Mouse (Mus musculus) testis, adult 2 months (tissue): Measurements from ENCODE around the gene Scand1. TPM values are rescaled to one million over a fixed set of nuclear protein-coding genes. Genes with fewer than 3 reads are reported as not detected.

ENCODE experiments used
- H3K27ac ChIP-seq: fragments of 200-500 bp; 2 replicates; pipeline ENCODE4 v1.5.1; 2012; ENCODE audit warnings: low read depth, low read length; ENCODE audit not compliant: control insufficient read depth, insufficient read depth
- H3K27me3 ChIP-seq: fragments of 200-500 bp; 2 replicates; pipeline ENCODE4 v1.6.1; 2012; ENCODE audit warnings: mild to moderate bottlenecking, low read length, moderate library complexity; ENCODE audit not compliant: control insufficient read depth, insufficient read depth
- H3K36me3 ChIP-seq: fragments of 200-500 bp; 2 replicates; pipeline ENCODE4 v1.6.1; 2012; ENCODE audit warnings: mild to moderate bottlenecking, low read length; ENCODE audit not compliant: control insufficient read depth, insufficient read depth
- H3K4me1 ChIP-seq: fragments of 200-500 bp; 2 replicates; pipeline ENCODE4 v1.6.1; 2012; ENCODE audit warnings: low read length; ENCODE audit not compliant: control insufficient read depth, insufficient read depth
- H3K4me3 ChIP-seq: fragments of 200-500 bp; 2 replicates; pipeline ENCODE4 v1.5.1; 2012; ENCODE audit warnings: low read depth, mild to moderate bottlenecking, low read length, moderate library complexity, mixed read lengths; ENCODE audit not compliant: control insufficient read depth
- CTCF ChIP-seq: fragments of 200-500 bp; IDR thresholded peaks from 2 replicates; pipeline ENCODE4 v1.5.1; 2012; ENCODE audit warnings: low read depth, mild to moderate bottlenecking, inconsistent platforms, low read length, moderate library complexity; ENCODE audit not compliant: control insufficient read depth, insufficient read depth, insufficient replicate concordance
- POLR2A ChIP-seq: fragments of 200-500 bp; IDR thresholded peaks from 2 replicates; pipeline ENCODE4 v1.6.1; 2012; ENCODE audit warnings: low read depth, mild to moderate bottlenecking, inconsistent platforms, low read length, moderate library complexity; ENCODE audit not compliant: control insufficient read depth
- polyA plus RNA-seq: library from polyadenylated mRNA; depleted of rRNA; stranded (reverse); fragments of >200 nt; gene quantifications from 2 replicates; pipeline ENCODE4 v1.2.3, GENCODE M21; 2012

Scand1 gene
- polyA plus RNA-seq, 1 experiment, result 212 TPM

GRCm38 (mm10) chr2:156344775-156345532, 32.5 kb upstream of the Scand1 start:
- TF ChIP-seq POLR2A (no peak), CTCF (no peak)
- H3K36me3 ChIP-seq, result no peaks in the 10 kb centered on the region
- H3K4me3 ChIP-seq, result no peak overlapping the region
- no peaks in the 10 kb centered on the region for H3K27me3 ChIP-seq
- H3K27ac ChIP-seq, result no peak overlapping the region
- no peaks in the 10 kb centered on the region for H3K4me1 ChIP-seq

GRCm38 (mm10) chr2:156340078-156340477, 27.6 kb upstream of the Scand1 start:
- no peak overlapping the region for H3K27ac ChIP-seq
- H3K4me3 ChIP-seq, result no peak overlapping the region
- H3K36me3 ChIP-seq, result no peaks in the 10 kb centered on the region
- TF ChIP-seq CTCF (no peak), POLR2A (no peak)
- H3K4me1 ChIP-seq, result no peaks in the 10 kb centered on the region
- H3K27me3 ChIP-seq, result no peaks in the 10 kb centered on the region

- H3K27me3 ChIP-seq, result no peaks in the 10 kb centered on the region
- peaks cover 13% of the 10 kb centered on the region for H3K4me1 ChIP-seq
- H3K36me3 ChIP-seq, result no peaks in the 10 kb centered on the region
- H3K27ac ChIP-seq, result no peak overlapping the region
- H3K4me3 ChIP-seq, result no peak overlapping the region
- TF ChIP-seq POLR2A (no peak), CTCF (no peak)
Measured at GRCm38 (mm10) chr2:156331446-156331965, 19.0 kb upstream of the Scand1 start.

- Histone ChIP-seq H3K27me3 (no peaks in the 10 kb centered on the region), H3K27ac (no peak overlapping the region), H3K4me1 (peaks cover 13% of the 10 kb centered on the region), H3K4me3 (no peak overlapping the region), H3K36me3 (no peaks in the 10 kb centered on the region)
- TF ChIP-seq POLR2A (no peak), CTCF (no peak)
Measured at GRCm38 (mm10) chr2:156330681-156331080, 18.2 kb upstream of the Scand1 start.

- Histone ChIP-seq H3K36me3 (no peaks in the 10 kb centered on the region), H3K27me3 (no peaks in the 10 kb centered on the region), H3K4me1 (peaks cover 14% of the 10 kb centered on the region), H3K4me3 (no peak overlapping the region), H3K27ac (peak overlapping the region; percentile 44)
- TF ChIP-seq CTCF (no peak), POLR2A (no peak)
Measured at GRCm38 (mm10) chr2:156324681-156325080, 12.2 kb upstream of the Scand1 start.

- Histone ChIP-seq H3K27ac (peak overlapping the region; percentile 44), H3K4me3 (no peak overlapping the region), H3K36me3 (no peaks in the 10 kb centered on the region), H3K4me1 (peaks cover 14% of the 10 kb centered on the region), H3K27me3 (no peaks in the 10 kb centered on the region)
- TF ChIP-seq POLR2A (no peak), CTCF (no peak)
Measured at GRCm38 (mm10) chr2:156324116-156324588, 11.6 kb upstream of the Scand1 start.

GRCm38 (mm10) chr2:156321538-156321937, 9.0 kb upstream of the Scand1 start:
- peak overlapping the region; percentile 34; the same call in 1 of the 2 replicates for H3K27ac ChIP-seq
- TF ChIP-seq CTCF, result no peak
- no peak for TF ChIP-seq POLR2A
- peaks cover 14% of the 10 kb centered on the region for H3K4me1 ChIP-seq
- H3K27me3 ChIP-seq, result no peaks in the 10 kb centered on the region
- H3K36me3 ChIP-seq, result no peaks in the 10 kb centered on the region
- no peak overlapping the region for H3K4me3 ChIP-seq
